In genomic region chr4:125717881-125718280, GRCm38 (mm10) we compare ENCODE assay signal across 18 mouse cellular contexts.
"Had no signal": no experiment of that assay in that cellular context is flagged by ENCODE, and none has a peak within 500 bp of the region (broad histone marks: within the 10 kb centered on the region; RNA-seq: fewer than 3 reads in every experiment).

No protein-coding gene starts in this region.

- H3K4me2 ChIP-seq: liver, embryonic 13.5 days; midbrain, embryonic 11.5 days had no signal

- H3K9me3 ChIP-seq: liver, embryonic 13.5 days had no signal

- DNase-seq: kidney, adult 2 months; kidney, postnatal 25 days; layer of hippocampus, postnatal 36 days; liver, embryonic 13.5 days; lung, adult 2 months; lung, postnatal 14 days; lung, postnatal 4 days; right cerebral cortex, adult 18-20 months; right cerebral cortex, postnatal 14 days; right cerebral cortex, postnatal 4 days; thymus, adult 2 months; thymus, postnatal 14 days; thymus, postnatal 4 days had no signal

- H3K9ac ChIP-seq: liver, embryonic 13.5 days had no signal

- H3K4me1 ChIP-seq: liver, embryonic 13.5 days had no signal

- H3K4me3 ChIP-seq: layer of hippocampus, adult 2 months; left cerebral cortex, adult 2 months; liver, embryonic 13.5 days had no signal

- H3K27me3 ChIP-seq: liver, embryonic 13.5 days had no signal

- H3K27ac ChIP-seq: kidney, postnatal 0 days; layer of hippocampus, adult 2 months; left cerebral cortex, adult 2 months; liver, embryonic 13.5 days; stomach, postnatal 0 days had no signal

- H3K36me3 ChIP-seq: liver, embryonic 13.5 days had no signal
